Mouse (Mus musculus) liver, embryonic 11.5 days (tissue): ENCODE measurements at regions not wholly inside any gene's neighbourhood (a gene's known extent, or its start where the extent isn't known, plus 50 kb on each side); places are given as distances from the start of the nearest gene placed in this dataset.
A peak's percentile ranks its signal among the peaks of the same experiment; 100 is the strongest.

Experiments
- ATAC-seq: fragments of 200-750 bp; cut with Nextera tagmentation; replicated peaks from 2 replicates; pipeline ENCODE4 v1.8.0; 2017; ENCODE audit warnings: moderate number of reproducible peaks, mild to moderate bottlenecking, moderate TSS enrichment, moderate library complexity; ENCODE audit not compliant: low FRiP score
- DNase-seq: peaks from one replicate; pipeline ENCODE4 v3.0.0-alpha.2; 2017; ENCODE audit warnings: low spot score
- H3K27ac ChIP-seq: fragments of 300-500 bp; sonication (generic); 2 replicates; pipeline ENCODE4 v1.5.1; 2014; ENCODE audit warnings: mild to moderate bottlenecking, low read depth, low read length, control low read depth
- H3K27me3 ChIP-seq: fragments of 300-500 bp; sonication (generic); replicated peaks from 2 replicates; pipeline ENCODE4 v1.6.1; 2014; ENCODE audit warnings: low read length, mixed read lengths; ENCODE audit not compliant: control insufficient read depth, insufficient read depth
- H3K36me3 ChIP-seq: fragments of 300-500 bp; sonication (generic); 2 replicates; pipeline ENCODE4 v1.6.1; 2014; ENCODE audit warnings: mild to moderate bottlenecking, low read length, moderate library complexity, mixed read lengths; ENCODE audit not compliant: control insufficient read depth, insufficient read depth
- H3K4me1 ChIP-seq: fragments of 300-500 bp; sonication (generic); replicated peaks from 2 replicates; pipeline ENCODE4 v1.6.1; 2014; ENCODE audit warnings: low read length, mixed read lengths; ENCODE audit not compliant: control insufficient read depth, insufficient read depth
- H3K4me2 ChIP-seq: fragments of 300-500 bp; sonication (generic); 2 replicates; pipeline ENCODE4 v1.6.1; 2014; ENCODE audit warnings: mild to moderate bottlenecking, control low read depth, moderate library complexity
- H3K4me3 ChIP-seq: fragments of 300-500 bp; sonication (generic); 2 replicates; pipeline ENCODE4 v1.5.1; 2014; ENCODE audit warnings: low read depth, low read length, control low read depth
- H3K9ac ChIP-seq: fragments of 300-500 bp; sonication (generic); 2 replicates; pipeline ENCODE4 v1.6.1; 2014; ENCODE audit warnings: low read depth, low read length, control low read depth
- H3K9me3 ChIP-seq: fragments of 300-500 bp; sonication (generic); 2 replicates; pipeline ENCODE4 v1.6.1; 2016; ENCODE audit warnings: low read length, inconsistent platforms, mixed read lengths; ENCODE audit not compliant: control insufficient read depth
- WGBS: fragments of 180-500 bp; shearing (Covaris S2); extraction: QIAGEN DNeasy Blood & Tissue Kit; methylation state at CpG from one replicate; pipeline ENCODE4 v1.1.7; 2014; 5-methylcytosine and 5-hydroxymethylcytosine counted together

GRCm38 (mm10) chr9:75955082-75955481, 59.6 kb upstream of the Hmgcll1 start:
- Histone ChIP-seq H3K9me3 (no peaks in the 10 kb centered on the region), H3K4me3 (no peak overlapping the region), H3K9ac (no peak overlapping the region), H3K27me3 (no peaks in the 10 kb centered on the region), H3K27ac (no peak overlapping the region), H3K4me1 (peaks cover 6% of the 10 kb centered on the region), H3K4me2 (no peak overlapping the region), H3K36me3 (no peaks in the 10 kb centered on the region)
- 77% methylated on average over 3 of the region's 3 CpGs for WGBS
- DNase-seq (no peak), ATAC-seq (no peak)

GRCm38 (mm10) chr9:75956370-75956769, 58.3 kb upstream of the Hmgcll1 start:
- H3K36me3 ChIP-seq = no peaks in the 10 kb centered on the region
- H3K4me1 ChIP-seq = peaks cover 7% of the 10 kb centered on the region
- no peak overlapping the region for H3K4me2 ChIP-seq
- H3K9ac ChIP-seq = no peak overlapping the region
- no peak for ATAC-seq
- no peak overlapping the region for H3K4me3 ChIP-seq
- no peak for DNase-seq
- H3K27me3 ChIP-seq = no peaks in the 10 kb centered on the region
- H3K9me3 ChIP-seq = no peaks in the 10 kb centered on the region
- no peak overlapping the region for H3K27ac ChIP-seq

DNA sequence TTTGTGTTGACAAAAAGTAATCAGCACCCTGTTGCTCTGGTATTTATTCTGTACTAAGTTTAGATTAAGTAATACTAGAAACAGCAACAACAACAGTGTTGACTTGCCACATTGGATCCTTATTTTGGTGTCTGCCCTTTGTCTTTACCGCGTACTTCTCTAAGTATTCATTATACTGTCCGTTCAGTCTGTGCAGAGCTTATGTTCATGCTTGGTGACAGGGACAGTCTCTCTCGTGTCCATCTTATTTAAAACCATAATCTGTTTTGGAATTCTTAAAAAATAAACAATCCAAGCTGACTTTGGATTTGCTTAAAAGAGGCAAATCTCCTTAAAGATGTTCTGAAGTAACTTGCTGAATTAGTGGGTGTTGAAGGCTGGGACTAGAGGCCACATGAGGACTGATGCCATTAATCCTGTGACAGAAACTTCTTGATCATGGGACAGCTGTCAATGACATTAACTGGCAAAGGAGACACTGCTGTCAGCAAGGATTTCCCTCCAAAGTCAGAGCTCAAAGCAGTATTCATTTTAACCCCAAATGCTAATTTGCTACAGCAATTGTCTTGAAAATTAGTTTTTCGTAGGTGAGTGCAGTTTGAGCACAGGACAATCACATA, 55.8 kb upstream of the Hmgcll1 start:
- Histone ChIP-seq H3K27me3 (no peaks in the 10 kb centered on the region), H3K4me3 (no peak overlapping the region), H3K9ac (no peak overlapping the region), H3K4me1 (peaks cover 7% of the 10 kb centered on the region), H3K36me3 (no peaks in the 10 kb centered on the region), H3K9me3 (no peaks in the 10 kb centered on the region), H3K4me2 (no peak overlapping the region), H3K27ac (no peak overlapping the region)
- DNase-seq = no peak
- ATAC-seq = no peak
- WGBS = 82% methylated on average over 5 of the region's 5 CpGs

GRCm38 (mm10) chr9:75959775-75960174, 54.9 kb upstream of the Hmgcll1 start:
- Histone ChIP-seq H3K9ac (no peak overlapping the region), H3K27ac (no peak overlapping the region), H3K4me3 (no peak overlapping the region), H3K9me3 (no peaks in the 10 kb centered on the region), H3K27me3 (no peaks in the 10 kb centered on the region), H3K4me1 (peaks cover 7% of the 10 kb centered on the region), H3K36me3 (no peaks in the 10 kb centered on the region), H3K4me2 (no peak overlapping the region)
- WGBS = 44% methylated on average over 3 of the region's 3 CpGs
- ATAC-seq = peak; percentile 87
- no peak for DNase-seq

- no peak for DNase-seq
- WGBS = 69% methylated on average over 8 of the region's 8 CpGs
- no peaks in the 10 kb centered on the region for H3K27me3 ChIP-seq
- no peak overlapping the region for H3K9ac ChIP-seq
- peaks cover 7% of the 10 kb centered on the region for H3K4me1 ChIP-seq
- no peaks in the 10 kb centered on the region for H3K36me3 ChIP-seq
- no peak overlapping the region for H3K4me2 ChIP-seq
- no peak overlapping the region for H3K27ac ChIP-seq
- H3K4me3 ChIP-seq = no peak overlapping the region
- H3K9me3 ChIP-seq = no peaks in the 10 kb centered on the region
- ATAC-seq = no peak
Measured at GRCm38 (mm10) chr9:75960587-75961349, 53.9 kb upstream of the Hmgcll1 start.
